Comparison of ENCODE assay signal across 13 mouse cellular contexts in the genomic region with DNA sequence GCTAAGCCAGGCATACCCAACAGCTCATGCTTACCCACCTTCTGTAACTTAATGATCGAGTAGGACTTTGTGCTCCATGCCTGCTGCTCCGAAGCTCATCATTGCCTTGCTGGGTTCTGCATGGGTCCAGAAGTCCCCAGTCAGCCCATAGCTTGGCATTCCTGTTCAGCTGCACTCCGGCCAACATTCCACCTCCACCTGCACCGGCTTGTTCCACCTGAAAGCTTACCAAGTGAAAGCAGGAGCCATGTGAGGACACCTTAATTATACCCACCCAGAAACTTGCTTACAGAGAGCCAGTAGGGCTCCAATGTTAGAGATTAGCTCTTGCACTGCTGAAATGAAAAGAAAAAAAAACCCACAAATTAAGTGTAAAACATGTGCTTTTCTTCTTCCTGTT. TPM values are rescaled to one million over a fixed set of nuclear protein-coding genes. Genes with fewer than 3 reads are reported as not detected.
DNase-seq lines count a peak whose midpoint lies in the region; ATAC-seq and TF ChIP-seq lines count a peak whose summit lies in the region.
"Had no signal": no experiment of that assay in that cellular context is flagged by ENCODE, and none has a peak within 500 bp of the region (broad histone marks: within the 10 kb centered on the region; RNA-seq: fewer than 3 reads in every experiment).

No protein-coding gene starts in this region.

- no peaks in the 10 kb centered on the region for H3K9me3 ChIP-seq in limb, embryonic 15.5 days
- H3K9me3 ChIP-seq in limb, embryonic 10.5 days (replicated peaks) = no peaks in the 10 kb centered on the region
- H3K9me3 ChIP-seq: megakaryocyte, embryonic 14.5 days had no signal

- no peak overlapping the region for H3ac ChIP-seq in myocyte (ENCODE audit: control insufficient read depth, insufficient read length)

- no peak overlapping the region for H3K9ac ChIP-seq in limb, embryonic 15.5 days

- WGBS in limb, embryonic 15.5 days = 69% methylated on average over 4 of the region's 4 CpGs
- 88% methylated on average over 4 of the region's 4 CpGs for WGBS in limb, embryonic 10.5 days
- WGBS in kidney, adult 2 months = 34% methylated on average over 4 of the region's 4 CpGs

- no peak for ATAC-seq in limb, embryonic 15.5 days (ENCODE audit: insufficient number of reproducible peaks, low FRiP score, low TSS enrichment, low read depth)

- H3K4me1 ChIP-seq in limb, embryonic 15.5 days = peaks cover 24% of the 10 kb centered on the region
- no peaks in the 10 kb centered on the region for H3K4me1 ChIP-seq in limb, embryonic 10.5 days
- peaks cover 37% of the 10 kb centered on the region for H3K4me1 ChIP-seq in kidney, adult 2 months (ENCODE audit: control insufficient read depth, insufficient read depth, low read length)

- no peaks in the 10 kb centered on the region for H3K79me2 ChIP-seq in myocyte (ENCODE audit: control insufficient read depth, insufficient read depth)

- no peaks in the 10 kb centered on the region for H3K27me3 ChIP-seq in limb, embryonic 15.5 days
- H3K27me3 ChIP-seq in limb, embryonic 10.5 days (ENCODE audit: low read depth, poor library complexity, severe bottlenecking) = no peaks in the 10 kb centered on the region
- H3K27me3 ChIP-seq in kidney, adult 2 months (replicated peaks; ENCODE audit: control insufficient read depth, insufficient read depth, low read length) = no peaks in the 10 kb centered on the region
- H3K27me3 ChIP-seq in myocyte (ENCODE audit: control insufficient read depth, insufficient read depth, insufficient read length) = no peaks in the 10 kb centered on the region

- no peak for TF ChIP-seq POLR2A in kidney, adult 2 months (IDR thresholded peaks at IDR 0.05; ENCODE audit: low read depth, low read length)
- no peak for TF ChIP-seq POLR2A in myocyte (IDR thresholded peaks at IDR 0.05; ENCODE audit: insufficient read length, low read depth)

- no peak overlapping the region for H3K4me2 ChIP-seq in limb, embryonic 15.5 days
- peak overlapping the region; percentile 60 for H3K4me2 ChIP-seq in myocyte (ENCODE audit: low read depth)
- H3K4me2 ChIP-seq: heart, embryonic 11.5 days had no signal

- H3K4me3 ChIP-seq in limb, embryonic 15.5 days = no peak overlapping the region
- H3K4me3 ChIP-seq in limb, embryonic 10.5 days = no peak overlapping the region
- no peak overlapping the region for H3K4me3 ChIP-seq in kidney, adult 2 months (ENCODE audit: insufficient read depth, low read depth, low read length)
- H3K4me3 ChIP-seq in myocyte = no peak overlapping the region
- H3K4me3 ChIP-seq: erythroblast, embryonic 14.5 days; megakaryocyte, embryonic 14.5 days had no signal

- peak overlapping the region; percentile 40 for H3K27ac ChIP-seq in limb, embryonic 15.5 days
- H3K27ac ChIP-seq in limb, embryonic 10.5 days = no peak overlapping the region
- H3K27ac ChIP-seq in kidney, adult 2 months (ENCODE audit: insufficient read depth, low read depth, low read length) = peak overlapping the region; percentile 99

- DNase-seq in cerebellum, postnatal 10 days = peak; percentile 16 to 19
- no peak for DNase-seq in cerebellum, postnatal 25 days
- no peak for DNase-seq in limb, embryonic 10.5 days (ENCODE audit: low spot score)
- peak; percentile 96 for DNase-seq in kidney, adult 2 months
- no peak for DNase-seq in c-Kit-positive CD71-positive TER-119-positive erythroid progenitor cells, embryonic 14.5 days (ENCODE audit: low spot score)
- no peak for DNase-seq in ovary, postnatal 14 days (ENCODE audit: low spot score)
- DNase-seq: adrenal gland, adult 8-10 months; heart, postnatal 4 days had no signal

- TF ChIP-seq CTCF in kidney, adult 2 months (conservative IDR thresholded peaks at IDR 0.05; ENCODE audit: insufficient read depth, insufficient read length, low read depth, low read length) = no peak

- no peaks in the 10 kb centered on the region for H3K36me3 ChIP-seq in limb, embryonic 15.5 days
- no peaks in the 10 kb centered on the region for H3K36me3 ChIP-seq in limb, embryonic 10.5 days
- no peaks in the 10 kb centered on the region for H3K36me3 ChIP-seq in kidney, adult 2 months (ENCODE audit: control insufficient read depth, insufficient read depth, low read length)
- no peaks in the 10 kb centered on the region for H3K36me3 ChIP-seq in myocyte (ENCODE audit: control insufficient read depth, insufficient read depth)

TF ChIP-seq in myocyte, 11 proteins besides CTCF, POLR2A, EP300 and RAD21:
- TF ChIP-seq USF1 (IDR thresholded peaks at IDR 0.05; ENCODE audit: low read depth) (no peak), MYOD1 (IDR thresholded peaks at IDR 0.05; ENCODE audit: control insufficient read depth in 1 of 3, insufficient read length in 2 of 3, low read depth in 2 of 3) (no peak), MYOG (IDR thresholded peaks at IDR 0.05; ENCODE audit: control insufficient read depth in 1 of 3, insufficient read depth in 1 of 3, insufficient read length in 2 of 3, low read depth in 2 of 3) (no peak), REST (IDR thresholded peaks at IDR 0.05; ENCODE audit: insufficient read depth, insufficient read length) (no peak), POLR2AphosphoS2 (IDR thresholded peaks at IDR 0.05; ENCODE audit: insufficient read length, low read depth) (no peak), TCF3 (IDR thresholded peaks at IDR 0.05; ENCODE audit: insufficient read length, low read depth) (no peak), CEBPB (IDR thresholded peaks at IDR 0.05; ENCODE audit: insufficient read depth, poor library complexity, severe bottlenecking) (no peak), MAX (IDR thresholded peaks at IDR 0.05; ENCODE audit: low read depth) (no peak), E2F4 (IDR thresholded peaks at IDR 0.05; ENCODE audit: insufficient read depth) (no peak), SRF (IDR thresholded peaks at IDR 0.05; ENCODE audit: control insufficient read depth, insufficient read length, low read depth) (no peak), TCF12 (IDR thresholded peaks at IDR 0.05; ENCODE audit: insufficient read depth, poor library complexity, severe bottlenecking) (no peak)

RNA-seq across cellular contexts. Expression of a gene that starts 17.3 kb away (rescaled TPM):
- 28.7 and 28.9 TPM in 2 replicates for polyA plus RNA-seq in limb, embryonic 15.5 days (2015; fragmentation: Nextera tagmentation; extraction: Ambion mirVana)
- 2.4 and 3.0 TPM in 2 replicates for polyA plus RNA-seq in limb, embryonic 10.5 days (2016; fragmentation: Nextera tagmentation; extraction: Ambion mirVana)
- 19.9 and 41.0 TPM in 2 replicates for polyA plus RNA-seq in kidney, adult 2 months (2012; rRNA removed)
- polyA plus RNA-seq in myocyte (2012; fragmentation: generic; extraction: Trizol) = 4.1 TPM
- polyA plus RNA-seq: erythroblast, embryonic 14.5 days had no signal

Comparison
In these comparisons a context has a peak if more than half of its experiments do, and no peak if none do; other contexts are left out.
1. DNase-seq: peak in cerebellum, postnatal 10 days (2 of 2) and kidney, adult 2 months (single experiment); none in cerebellum, postnatal 25 days (0 of 2), limb, embryonic 10.5 days (single experiment), c-Kit-positive CD71-positive TER-119-positive erythroid progenitor cells, embryonic 14.5 days (single experiment) and ovary, postnatal 14 days (single experiment).